Mouse (Mus musculus) stomach, postnatal 0 days (tissue): ENCODE data around the gene Pygo2. TPM values are rescaled to one million over a fixed set of nuclear protein-coding genes. Genes with fewer than 3 reads are reported as not detected.

Experiments used
- ATAC-seq: fragments of 200-750 bp; cut with Nextera tagmentation; 2 replicates; pipeline ENCODE4 v1.8.0; 2017; ENCODE audit not compliant: low FRiP score, low TSS enrichment
- DNase-seq: peaks from one replicate; pipeline ENCODE4 v3.0.0-alpha.2; 2016; ENCODE audit warnings: low spot score
- H3K27ac ChIP-seq: fragments of 300-500 bp; sonication (generic); replicated peaks from 2 replicates; pipeline ENCODE4 v1.5.1; 2014; ENCODE audit warnings: mild to moderate bottlenecking, control low read depth
- H3K27me3 ChIP-seq: fragments of 300-500 bp; sonication (generic); 2 replicates; pipeline ENCODE4 v1.6.1; 2014; ENCODE audit warnings: low read length; ENCODE audit not compliant: control insufficient read depth, insufficient read depth
- H3K36me3 ChIP-seq: fragments of 300-500 bp; sonication (generic); 2 replicates; pipeline ENCODE4 v1.6.1; 2014; ENCODE audit warnings: low read length, mixed read lengths; ENCODE audit not compliant: control insufficient read depth, insufficient read depth
- H3K4me1 ChIP-seq: fragments of 300-500 bp; sonication (generic); replicated peaks from 2 replicates; pipeline ENCODE4 v1.6.1; 2014; ENCODE audit warnings: antibody characterized with exemption; ENCODE audit not compliant: control insufficient read depth, insufficient read depth
- H3K4me2 ChIP-seq: fragments of 300-500 bp; sonication (generic); replicated peaks from 2 replicates; pipeline ENCODE4 v1.6.1; 2014; ENCODE audit warnings: low read depth, mild to moderate bottlenecking, control low read depth, moderate library complexity
- H3K4me3 ChIP-seq: fragments of 300-500 bp; sonication (generic); 2 replicates; pipeline ENCODE4 v1.5.1; 2014; ENCODE audit warnings: low read depth, low read length, control low read depth
- H3K9ac ChIP-seq: fragments of 300-500 bp; sonication (generic); 2 replicates; pipeline ENCODE4 v1.6.1; 2014; ENCODE audit warnings: mild to moderate bottlenecking, low read length, control low read depth, mixed read lengths
- H3K9me3 ChIP-seq: fragments of 300-500 bp; sonication (generic); 2 replicates; pipeline ENCODE4 v1.6.1; 2016; ENCODE audit warnings: low read length; ENCODE audit not compliant: control insufficient read depth
- CTCF ChIP-seq: IDR thresholded peaks from 2 replicates; pipeline ENCODE4 v1.5.1; 2016; ENCODE audit warnings: antibody characterized with exemption, low read depth, mild to moderate bottlenecking, moderate library complexity
- EP300 ChIP-seq: optimal IDR thresholded peaks from 2 replicates; pipeline ENCODE3; 2016; ENCODE audit warnings: antibody characterized with exemption
- WGBS: fragments of 180-500 bp; shearing (Covaris S2); extraction: QIAGEN DNeasy Blood & Tissue Kit; methylation state at CpG from one replicate; pipeline ENCODE4 v1.1.7; 2014; 5-methylcytosine and 5-hydroxymethylcytosine counted together
- polyA plus RNA-seq: library from polyadenylated mRNA; unstranded; fragments of >200 nt; fragmentation: Nextera tagmentation; extraction: Ambion mirVana; gene quantifications from 2 replicates; pipeline ENCODE4 v1.2.1, GENCODE M21; 2015

The Pygo2 gene
- polyA plus RNA-seq, 1 experiment from 2014 or later, result 18.0 TPM

- DNase-seq (no peak), ATAC-seq (no peak)
- no peaks in the 10 kb centered on the region for H3K27me3 ChIP-seq
- no peaks in the 10 kb centered on the region for H3K36me3 ChIP-seq
- H3K9ac ChIP-seq, result no peak within 1 kb of the TSS
- no peak within 1 kb of the TSS for H3K4me3 ChIP-seq
- no peak within 1 kb of the TSS for H3K27ac ChIP-seq
- H3K9me3 ChIP-seq, result no peaks in the 10 kb centered on the region
- 46% methylated on average over 10 of the region's 10 CpGs for WGBS
- no peaks in the 10 kb centered on the region for H3K4me1 ChIP-seq
- no peak within 1 kb of the TSS for H3K4me2 ChIP-seq
- TF ChIP-seq CTCF, result no peak
Observed at GRCm38 (mm10) chr3:89454401-89455177, 24.6 kb downstream of the Pygo2 start, which contains the start of gene Pmvk. Pmvk (plus strand) TSS chr3:89454541.

GRCm38 (mm10) chr3:89455786-89456285, 25.8 kb downstream of the Pygo2 start:
- Histone ChIP-seq H3K9ac (no peak overlapping the region), H3K36me3 (no peaks in the 10 kb centered on the region), H3K27me3 (no peaks in the 10 kb centered on the region), H3K27ac (no peak overlapping the region), H3K4me2 (no peak overlapping the region), H3K4me1 (no peaks in the 10 kb centered on the region), H3K4me3 (no peak overlapping the region), H3K9me3 (no peaks in the 10 kb centered on the region)
- no peak for DNase-seq
- TF ChIP-seq EP300 (no peak), CTCF (no peak)
- no peak for ATAC-seq
- WGBS, result 78% methylated on average over 1 of the region's 1 CpGs

GRCm38 (mm10) chr3:89456726-89457665, 27.0 kb downstream of the Pygo2 start:
- TF ChIP-seq EP300 (no peak), CTCF (peak; percentile 84)
- WGBS, result 38% methylated on average over 10 of the region's 10 CpGs

GRCm38 (mm10) chr3:89458372-89458964, 28.5 kb downstream of the Pygo2 start:
- peak; percentile 34 for DNase-seq
- ATAC-seq, result peak; percentile 71
- no peaks in the 10 kb centered on the region for H3K9me3 ChIP-seq

More at GRCm38 (mm10) chr3:89456726-89457665, 27.0 kb downstream of the Pygo2 start:
- H3K4me3 ChIP-seq, result no peak overlapping the region
- H3K9me3 ChIP-seq, result no peaks in the 10 kb centered on the region
- H3K4me1 ChIP-seq, result no peaks in the 10 kb centered on the region
- no peaks in the 10 kb centered on the region for H3K27me3 ChIP-seq
- no peaks in the 10 kb centered on the region for H3K36me3 ChIP-seq
- H3K9ac ChIP-seq, result no peak overlapping the region
- no peak overlapping the region for H3K27ac ChIP-seq
- DNase-seq (peak; percentile 88), ATAC-seq (no peak; the same call in 1 of the 2 replicates)
- H3K4me2 ChIP-seq, result no peak overlapping the region

GRCm38 (mm10) chr3:89458965-89459807, 29.2 kb downstream of the Pygo2 start:
- TF ChIP-seq EP300, result no peak
- TF ChIP-seq CTCF, result no peak
- WGBS, result under 1% methylated on average over 30 of the region's 36 CpGs
- H3K9me3 ChIP-seq, result no peaks in the 10 kb centered on the region
- H3K36me3 ChIP-seq, result no peaks in the 10 kb centered on the region
- H3K27ac ChIP-seq, result peak overlapping the region; percentile 74
- DNase-seq, result peak; percentile 95
- H3K4me1 ChIP-seq, result no peaks in the 10 kb centered on the region
- peak overlapping the region; percentile 43 for H3K9ac ChIP-seq
- peak overlapping the region; percentile 52 for H3K4me2 ChIP-seq
- H3K4me3 ChIP-seq, result peak overlapping the region; percentile 45
- ATAC-seq, result peak; percentile 92
- no peaks in the 10 kb centered on the region for H3K27me3 ChIP-seq

More at GRCm38 (mm10) chr3:89458372-89458964, 28.5 kb downstream of the Pygo2 start:
- H3K4me2 ChIP-seq, result peak overlapping the region; percentile 52
- 0 out of 2 replicates have a peak overlapping the region, but pooled peaks have one; percentile 5 for H3K9ac ChIP-seq
- no peaks in the 10 kb centered on the region for H3K27me3 ChIP-seq
- no peaks in the 10 kb centered on the region for H3K36me3 ChIP-seq
- TF ChIP-seq CTCF (no peak), EP300 (no peak)
- H3K4me3 ChIP-seq, result peak overlapping the region; percentile 45
- WGBS, result 38% methylated on average over 13 of the region's 13 CpGs
- peak overlapping the region; percentile 67; the same call in 1 of the 2 replicates for H3K27ac ChIP-seq
- H3K4me1 ChIP-seq, result no peaks in the 10 kb centered on the region
